Mouse (Mus musculus) heart, postnatal 0 days (tissue): ENCODE measurements around the gene Acer2. TPM values are rescaled to one million over a fixed set of nuclear protein-coding genes. Genes with fewer than 3 reads are reported as not detected.

Experiments
- ATAC-seq: fragments of 200-750 bp; cut with Nextera tagmentation; 2 replicates; pipeline ENCODE4 v1.8.0; 2017; ENCODE audit warnings: low read depth, moderate number of reproducible peaks, moderate library complexity; ENCODE audit not compliant: insufficient read depth
- DNase-seq: peaks from one replicate; pipeline ENCODE4 v3.0.0-alpha.2; 2016; ENCODE audit warnings: low spot score
- H3K27ac ChIP-seq: fragments of 300-500 bp; sonication (generic); 2 replicates; pipeline ENCODE4 v1.5.1; 2014; ENCODE audit warnings: low read depth, mild to moderate bottlenecking
- H3K27me3 ChIP-seq: fragments of 300-500 bp; sonication (generic); 2 replicates; pipeline ENCODE4 v1.6.1; 2014; ENCODE audit warnings: low read length, mixed read lengths; ENCODE audit not compliant: control insufficient read depth, insufficient read depth
- H3K36me3 ChIP-seq: fragments of 300-500 bp; sonication (generic); replicated peaks from 2 replicates; pipeline ENCODE4 v1.6.1; 2014; ENCODE audit warnings: low read length, mixed read lengths; ENCODE audit not compliant: control insufficient read depth, insufficient read depth
- H3K4me1 ChIP-seq: fragments of 300-500 bp; sonication (generic); 2 replicates; pipeline ENCODE4 v1.6.1; 2014; ENCODE audit warnings: antibody characterized with exemption; ENCODE audit not compliant: control insufficient read depth, insufficient read depth
- H3K4me2 ChIP-seq: fragments of 300-500 bp; sonication (generic); 2 replicates; pipeline ENCODE4 v1.6.1; 2014; ENCODE audit warnings: low read depth, mild to moderate bottlenecking, low read length, moderate library complexity
- H3K4me3 ChIP-seq: fragments of 300-500 bp; sonication (generic); 2 replicates; pipeline ENCODE4 v1.5.1; 2014; ENCODE audit warnings: low read depth, low read length
- H3K9ac ChIP-seq: fragments of 300-500 bp; sonication (generic); replicated peaks from 2 replicates; pipeline ENCODE4 v1.6.1; 2014; ENCODE audit warnings: low read depth, low read length, mixed read lengths
- H3K9me3 ChIP-seq: fragments of 300-500 bp; sonication (generic); replicated peaks from 2 replicates; pipeline ENCODE4 v1.6.1; 2016; ENCODE audit warnings: low read length; ENCODE audit not compliant: control insufficient read depth
- CTCF ChIP-seq: IDR thresholded peaks from 2 replicates; pipeline ENCODE4 v1.5.1; 2016; ENCODE audit warnings: antibody characterized with exemption, control low read depth, low read depth
- EP300 ChIP-seq: IDR thresholded peaks from 2 replicates; pipeline ENCODE4 v1.6.1; 2016; ENCODE audit warnings: antibody characterized with exemption, low read depth
- WGBS: fragments of 180-500 bp; shearing (Covaris S2); extraction: QIAGEN DNeasy Blood & Tissue Kit; methylation state at CpG from one replicate; pipeline ENCODE4 v1.1.7; 2014; 5-methylcytosine and 5-hydroxymethylcytosine counted together
- polyA plus RNA-seq: library from polyadenylated mRNA; unstranded; fragments of >200 nt; fragmentation: Nextera tagmentation; extraction: Ambion mirVana; gene quantifications from 2 replicates; pipeline ENCODE4 v1.2.1, GENCODE M21; 2015
- total RNA-seq: library from RNA; depleted of rRNA; stranded (reverse); fragments of >200 nt; gene quantifications from 2 replicates; pipeline ENCODE4 v1.2.3, GENCODE M21; 2014; ENCODE audit warnings: low replicate concordance

The Acer2 gene
- total and polyA plus RNA-seq, 2 experiments from 2014 or later: 23.4 to 71.1 TPM

GRCm38 (mm10) chr4:86933026-86933425 is 58.8 kb downstream of the Acer2 start:
- WGBS: 89% methylated on average over 6 of the region's 6 CpGs
- H3K4me3 ChIP-seq: no peak overlapping the region
- ATAC-seq (no peak), DNase-seq (no peak)
- no peak overlapping the region for H3K9ac ChIP-seq
- no peak overlapping the region for H3K4me2 ChIP-seq
- H3K4me1 ChIP-seq: no peaks in the 10 kb centered on the region; the same call in 1 of the 2 replicates
- H3K9me3 ChIP-seq: no peaks in the 10 kb centered on the region
- no peaks in the 10 kb centered on the region for H3K27me3 ChIP-seq
- no peak overlapping the region for H3K27ac ChIP-seq
- no peak for TF ChIP-seq EP300
- TF ChIP-seq CTCF: peak; percentile 25
- no peaks in the 10 kb centered on the region for H3K36me3 ChIP-seq

DNA sequence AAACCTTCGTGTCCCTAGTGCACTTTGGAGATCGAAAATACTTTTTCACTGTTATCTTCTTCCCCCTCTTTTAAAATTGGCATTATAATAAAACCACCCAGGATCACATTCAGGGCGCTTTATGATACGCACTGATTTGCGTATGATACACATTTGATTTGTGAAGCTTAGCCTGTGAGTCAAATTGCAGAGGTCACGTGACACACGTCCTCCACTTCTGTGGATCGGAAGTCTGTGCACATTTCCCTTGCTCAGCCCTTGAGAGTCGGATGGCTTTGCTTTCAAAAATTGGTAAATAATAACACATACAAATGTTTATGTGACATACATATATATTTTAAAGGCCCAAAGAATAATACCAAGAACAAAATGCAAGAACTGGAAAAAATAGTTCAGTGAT is 62.0 kb downstream of the Acer2 start:
- no peak overlapping the region for H3K27ac ChIP-seq
- DNase-seq (no peak), ATAC-seq (no peak)
- no peak overlapping the region for H3K9ac ChIP-seq
- no peaks in the 10 kb centered on the region for H3K36me3 ChIP-seq
- WGBS: 91% methylated on average over 9 of the region's 9 CpGs
- H3K27me3 ChIP-seq: no peaks in the 10 kb centered on the region
- no peak overlapping the region for H3K4me3 ChIP-seq
- H3K4me1 ChIP-seq: no peaks in the 10 kb centered on the region
- no peak overlapping the region for H3K4me2 ChIP-seq
- no peak for TF ChIP-seq EP300
- no peak for TF ChIP-seq CTCF
- no peaks in the 10 kb centered on the region for H3K9me3 ChIP-seq

- TF ChIP-seq EP300: no peak
- TF ChIP-seq CTCF: no peak
- no peak overlapping the region for H3K4me3 ChIP-seq
- 66% methylated on average over 3 of the region's 3 CpGs for WGBS
These were observed 62.5 kb downstream of the Acer2 start for GRCm38 (mm10) chr4:86936706-86937105.

GRCm38 (mm10) chr4:86942656-86943055 is 68.5 kb downstream of the Acer2 start:
- Histone ChIP-seq H3K9ac (no peak overlapping the region), H3K4me3 (no peak overlapping the region), H3K27me3 (no peaks in the 10 kb centered on the region), H3K36me3 (no peaks in the 10 kb centered on the region), H3K9me3 (no peaks in the 10 kb centered on the region), H3K4me1 (no peaks in the 10 kb centered on the region), H3K27ac (no peak overlapping the region), H3K4me2 (no peak overlapping the region)
- TF ChIP-seq CTCF (no peak), EP300 (no peak)
- no peak for DNase-seq
- no peak for ATAC-seq
- WGBS: 71% methylated on average over 6 of the region's 6 CpGs

More at GRCm38 (mm10) chr4:86936706-86937105, 62.5 kb downstream of the Acer2 start:
- Histone ChIP-seq H3K27me3 (no peaks in the 10 kb centered on the region), H3K4me2 (no peak overlapping the region), H3K4me1 (no peaks in the 10 kb centered on the region), H3K9me3 (no peaks in the 10 kb centered on the region), H3K27ac (no peak overlapping the region), H3K9ac (no peak overlapping the region), H3K36me3 (no peaks in the 10 kb centered on the region)
- no peak for DNase-seq
- ATAC-seq: no peak

DNA sequence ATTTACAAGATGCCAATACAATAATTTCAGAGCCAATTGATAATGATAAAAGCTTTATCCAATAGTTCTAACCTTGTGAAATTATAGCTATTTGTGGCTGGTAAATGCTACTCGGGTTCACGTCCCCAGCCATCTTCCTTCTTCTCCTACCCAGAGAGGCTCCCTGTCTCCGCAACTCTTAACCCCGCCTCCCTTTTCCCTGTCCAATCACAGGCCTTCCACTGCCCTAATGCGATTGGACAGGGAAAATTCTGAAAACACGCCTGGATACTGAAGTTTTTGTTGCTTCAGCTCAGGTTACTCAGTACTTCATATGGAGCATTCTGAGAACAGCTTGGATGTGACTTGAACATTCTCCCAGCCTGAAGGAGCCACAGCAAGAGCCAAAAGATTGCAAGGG is 69.1 kb downstream of the Acer2 start:
- Histone ChIP-seq H3K4me3 (no peak overlapping the region), H3K27ac (no peak overlapping the region), H3K9ac (no peak overlapping the region), H3K9me3 (no peaks in the 10 kb centered on the region), H3K27me3 (no peaks in the 10 kb centered on the region), H3K36me3 (no peaks in the 10 kb centered on the region), H3K4me1 (no peaks in the 10 kb centered on the region), H3K4me2 (no peak overlapping the region)
- no peak for DNase-seq
- WGBS: 53% methylated on average over 6 of the region's 6 CpGs
- no peak for TF ChIP-seq CTCF
- TF ChIP-seq EP300: no peak
- ATAC-seq: no peak

DNA sequence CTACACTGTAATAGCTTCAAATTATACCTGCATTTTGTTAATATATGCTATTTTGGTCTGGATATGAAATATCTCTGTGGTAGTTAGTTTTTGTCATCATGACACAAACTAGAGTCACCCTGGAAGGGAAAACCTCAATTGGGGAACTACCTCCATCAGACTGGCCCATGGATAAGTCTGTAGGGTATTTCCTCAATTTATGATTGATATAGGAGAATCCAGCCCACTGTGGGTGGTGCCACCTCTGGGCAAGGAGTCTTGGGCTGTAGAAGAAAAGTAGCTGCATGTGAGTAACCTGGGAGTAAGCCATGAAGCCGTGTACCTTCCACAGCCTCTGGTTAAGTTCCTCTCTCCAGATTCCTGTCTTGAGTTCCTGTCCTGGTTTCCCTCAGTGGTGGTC is 74.6 kb downstream of the Acer2 start:
- Histone ChIP-seq H3K9ac (no peak overlapping the region), H3K4me3 (no peak overlapping the region), H3K36me3 (no peaks in the 10 kb centered on the region), H3K4me1 (no peaks in the 10 kb centered on the region), H3K9me3 (no peaks in the 10 kb centered on the region), H3K27ac (no peak overlapping the region), H3K27me3 (no peaks in the 10 kb centered on the region), H3K4me2 (no peak overlapping the region)
- DNase-seq (no peak), ATAC-seq (no peak)
- TF ChIP-seq CTCF (no peak), EP300 (no peak)
- 90% methylated on average over 1 of the region's 1 CpGs for WGBS
